25 mouse cellular contexts compared by ENCODE assay signal in the genomic region with DNA sequence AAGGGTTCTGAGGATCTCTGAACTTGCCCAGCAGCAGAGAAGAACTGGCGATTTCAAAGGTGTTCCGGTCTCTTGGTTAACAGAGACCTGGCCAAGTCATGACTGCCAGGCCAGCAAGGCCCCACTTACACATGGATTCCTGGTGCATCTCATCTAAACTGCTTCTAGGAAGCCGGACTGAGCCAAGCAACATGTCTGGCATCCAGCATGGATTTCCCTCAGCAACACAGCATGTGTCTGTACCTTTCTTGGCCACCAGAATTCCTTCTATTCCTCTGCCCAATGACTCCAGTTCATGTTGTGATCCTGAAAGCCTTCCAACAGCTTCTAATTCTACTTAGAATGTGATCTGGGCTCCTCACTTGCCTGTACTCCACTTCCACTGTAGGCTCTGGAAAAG. TPM values are rescaled to one million over a fixed set of nuclear protein-coding genes. Genes with fewer than 3 reads are reported as not detected.
A peak's percentile ranks its signal among the peaks of the same experiment; 100 is the strongest.
DNase-seq lines count a peak whose midpoint lies in the region; ATAC-seq and TF ChIP-seq lines count a peak whose summit lies in the region.
"Had no signal": no experiment of that assay in that cellular context is flagged by ENCODE, and none has a peak within 500 bp of the region (broad histone marks: within the 10 kb centered on the region; RNA-seq: fewer than 3 reads in every experiment).

No protein-coding gene starts in this region.

- no peak overlapping the region for H3K4me3 ChIP-seq in forebrain, embryonic 10.5 days
- no peak overlapping the region for H3K4me3 ChIP-seq in forebrain, postnatal 0 days (ENCODE audit: low read depth, low read length)
- H3K4me3 ChIP-seq in midbrain, embryonic 10.5 days, result no peak overlapping the region
- no peak overlapping the region for H3K4me3 ChIP-seq in midbrain, embryonic 13.5 days (replicated peaks)
- H3K4me3 ChIP-seq: embryonic facial prominence, embryonic 12.5 days; forebrain, embryonic 15.5 days; intestine, embryonic 15.5 days; limb, embryonic 13.5 days; lung, embryonic 15.5 days; megakaryocyte, embryonic 14.5 days; neural tube, embryonic 15.5 days had no signal

- peak overlapping the region; percentile 85; the same call in 1 of the 2 replicates for H3K27ac ChIP-seq in forebrain, embryonic 10.5 days
- no peak overlapping the region for H3K27ac ChIP-seq in forebrain, postnatal 0 days (ENCODE audit: low read depth, low read length)
- H3K27ac ChIP-seq in midbrain, embryonic 10.5 days (replicated peaks), result peak overlapping the region; percentile 80
- no peak overlapping the region for H3K27ac ChIP-seq in midbrain, embryonic 13.5 days
- H3K27ac ChIP-seq: forebrain, embryonic 15.5 days; intestine, embryonic 15.5 days; limb, embryonic 13.5 days; lung, embryonic 15.5 days; neural tube, embryonic 15.5 days had no signal

- TF ChIP-seq CTCF in forebrain, postnatal 0 days (IDR thresholded peaks at IDR 0.05; ENCODE audit: low read depth), result no peak

- H3K9me3 ChIP-seq in forebrain, embryonic 10.5 days, result no peaks in the 10 kb centered on the region
- H3K9me3 ChIP-seq in forebrain, postnatal 0 days (ENCODE audit: low read length), result no peaks in the 10 kb centered on the region
- H3K9me3 ChIP-seq in midbrain, embryonic 10.5 days (replicated peaks), result 0 out of 2 replicates have a peak, but pooled peaks cover 3% of the 10 kb centered on the region
- no peaks in the 10 kb centered on the region for H3K9me3 ChIP-seq in midbrain, embryonic 13.5 days
- H3K9me3 ChIP-seq: embryonic facial prominence, embryonic 12.5 days; forebrain, embryonic 15.5 days; intestine, embryonic 15.5 days; limb, embryonic 13.5 days; lung, embryonic 15.5 days; megakaryocyte, embryonic 14.5 days; neural tube, embryonic 15.5 days had no signal

- no peak for ATAC-seq in forebrain, postnatal 0 days
- ATAC-seq in midbrain, embryonic 13.5 days, result no peak
- ATAC-seq: activated CD4-positive, CD25-positive, alpha-beta regulatory T cell, adult 4 months; CD4-positive, CD25-positive, alpha-beta regulatory T cell, adult 4 months; forebrain, embryonic 15.5 days; hindbrain, embryonic 16.5 days; intestine, embryonic 15.5 days had no signal

- DNase-seq in forebrain, embryonic 10.5 days (ENCODE audit: extremely low spot score, low spot score), result peak; percentile 10
- no peak for DNase-seq in forebrain, postnatal 0 days
- DNase-seq in midbrain, embryonic 10.5 days (ENCODE audit: low spot score), result no peak
- peak; percentile 52 to 64 for DNase-seq in cerebellum, postnatal 10 days
- no peak for DNase-seq in natural killer cell, adult 2 months (ENCODE audit: low spot score in 2 of 2)
- DNase-seq in left cerebral cortex, postnatal 10 days (ENCODE audit: extremely low spot score in 1 of 2, low spot score in 2 of 2), result no peak
- DNase-seq: adrenal gland, adult 2 months; heart, postnatal 14 days; kidney, postnatal 10 days; layer of hippocampus, adult 9-11 months; midbrain, embryonic 14.5 days; retina, postnatal 1 day; right cerebral cortex, postnatal 14 days had no signal

- intact Hi-C loops in left cerebral cortex, postnatal 10 days (cut with DNase I), result no loop called here

- peaks cover 48% of the 10 kb centered on the region for H3K4me1 ChIP-seq in forebrain, embryonic 10.5 days
- no peaks in the 10 kb centered on the region for H3K4me1 ChIP-seq in forebrain, postnatal 0 days (ENCODE audit: insufficient read depth)
- H3K4me1 ChIP-seq in midbrain, embryonic 10.5 days, result peaks cover 73% of the 10 kb centered on the region
- H3K4me1 ChIP-seq in midbrain, embryonic 13.5 days (replicated peaks), result peaks cover 28% of the 10 kb centered on the region
- H3K4me1 ChIP-seq: forebrain, embryonic 15.5 days; intestine, embryonic 15.5 days; lung, embryonic 15.5 days; megakaryocyte, embryonic 14.5 days had no signal

- no peaks in the 10 kb centered on the region for H3K36me3 ChIP-seq in forebrain, embryonic 10.5 days (replicated peaks)
- no peaks in the 10 kb centered on the region for H3K36me3 ChIP-seq in forebrain, postnatal 0 days (ENCODE audit: insufficient read depth)
- H3K36me3 ChIP-seq in midbrain, embryonic 10.5 days, result no peaks in the 10 kb centered on the region
- H3K36me3 ChIP-seq in midbrain, embryonic 13.5 days, result no peaks in the 10 kb centered on the region
- H3K36me3 ChIP-seq: embryonic facial prominence, embryonic 12.5 days; forebrain, embryonic 15.5 days; intestine, embryonic 15.5 days; limb, embryonic 13.5 days; lung, embryonic 15.5 days; neural tube, embryonic 15.5 days had no signal

- H3K9ac ChIP-seq in forebrain, postnatal 0 days, result no peak overlapping the region
- H3K9ac ChIP-seq in midbrain, embryonic 13.5 days (replicated peaks), result no peak overlapping the region
- H3K9ac ChIP-seq: embryonic facial prominence, embryonic 12.5 days; forebrain, embryonic 15.5 days; intestine, embryonic 15.5 days; limb, embryonic 13.5 days; lung, embryonic 15.5 days; neural tube, embryonic 15.5 days had no signal

- 89% methylated on average over 3 of the region's 3 CpGs for WGBS in forebrain, embryonic 10.5 days
- WGBS in forebrain, postnatal 0 days, result 69% methylated on average over 3 of the region's 3 CpGs
- 90% methylated on average over 3 of the region's 3 CpGs for WGBS in midbrain, embryonic 10.5 days
- 89% methylated on average over 3 of the region's 3 CpGs for WGBS in midbrain, embryonic 13.5 days

- 0 out of 2 replicates have a peak, but pooled peaks cover 10% of the 10 kb centered on the region for H3K27me3 ChIP-seq in forebrain, embryonic 10.5 days (ENCODE audit: poor library complexity, severe bottlenecking)
- H3K27me3 ChIP-seq in forebrain, postnatal 0 days (ENCODE audit: insufficient read depth, low read length), result no peaks in the 10 kb centered on the region
- H3K27me3 ChIP-seq in midbrain, embryonic 10.5 days (ENCODE audit: low read depth, poor library complexity, severe bottlenecking), result peaks cover 20% of the 10 kb centered on the region; the same call in 1 of the 2 replicates
- peaks cover 11% of the 10 kb centered on the region; the same call in 1 of the 2 replicates for H3K27me3 ChIP-seq in midbrain, embryonic 13.5 days
- H3K27me3 ChIP-seq: embryonic facial prominence, embryonic 12.5 days; forebrain, embryonic 15.5 days; intestine, embryonic 15.5 days; limb, embryonic 13.5 days; lung, embryonic 15.5 days; neural tube, embryonic 15.5 days had no signal

- H3K4me2 ChIP-seq in forebrain, postnatal 0 days (ENCODE audit: low read depth), result no peak overlapping the region
- H3K4me2 ChIP-seq in midbrain, embryonic 13.5 days (replicated peaks), result no peak overlapping the region
- H3K4me2 ChIP-seq: embryonic facial prominence, embryonic 12.5 days; forebrain, embryonic 15.5 days; intestine, embryonic 15.5 days; limb, embryonic 13.5 days; liver, embryonic 11.5 days; lung, embryonic 15.5 days; neural tube, embryonic 15.5 days had no signal

RNA-seq across cellular contexts. Expression of a gene that starts 50.0 kb away (rescaled TPM):
- polyA plus RNA-seq in forebrain, embryonic 10.5 days (2016; fragmentation: Nextera tagmentation; extraction: Ambion mirVana), result 13.4 and 16.2 TPM in 2 replicates
- 9.6 and 13.7 TPM in 2 replicates for total RNA-seq in forebrain, postnatal 0 days (2014; rRNA removed)
- polyA plus RNA-seq in forebrain, postnatal 0 days (2015; fragmentation: Nextera tagmentation; extraction: Ambion mirVana), result 0.94 and 1.3 TPM in 2 replicates
- 10.5 TPM in 2 replicates for polyA plus RNA-seq in midbrain, embryonic 10.5 days (2016; fragmentation: Nextera tagmentation; extraction: Ambion mirVana)
- polyA plus RNA-seq in midbrain, embryonic 13.5 days (2015; fragmentation: Nextera tagmentation; extraction: Ambion mirVana), result 9.2 and 10.7 TPM in 2 replicates
- total RNA-seq in left cerebral cortex, postnatal 10 days (2021), result 10 to 100 TPM in 1 of 2 experiments, 1 to 10 TPM in 1; 7.8 to 10.5 TPM

Comparison
In these comparisons a context has a peak if more than half of its experiments do, and no peak if none do; other contexts are left out.
1. DNase-seq: peak in forebrain, embryonic 10.5 days (single experiment) and cerebellum, postnatal 10 days (2 of 2); none in forebrain, postnatal 0 days (single experiment), midbrain, embryonic 10.5 days (single experiment), natural killer cell, adult 2 months (0 of 2) and left cerebral cortex, postnatal 10 days (0 of 2).
2. H3K27ac ChIP-seq: peak in forebrain, embryonic 10.5 days (single experiment) and midbrain, embryonic 10.5 days (single experiment); none in forebrain, postnatal 0 days (single experiment) and midbrain, embryonic 13.5 days (single experiment).